Mouse (Mus musculus): ENCODE results near the gene Bean1. TPM values are rescaled to one million over a fixed set of nuclear protein-coding genes. Genes with fewer than 3 reads are reported as not detected.

Gene Bean1
- total RNA-seq (2021), result 10 to 100 TPM in 1 of 2 experiments, 1 to 10 TPM in 1; 9.5 to 11.2 TPM

GRCm38 (mm10) chr8:104170118-104171049, at the start of gene Bean1:
Bean1 (plus strand) TSS chr8:104170442.
- intact Hi-C loops (cut with DNase I), result no loop called here
- peak; percentile 40 to 60 for DNase-seq (ENCODE audit: low spot score in 2 of 2)

- intact Hi-C loops (cut with DNase I), result no loop called here
Measured at GRCm38 (mm10) chr8:104121640-104122416, 48.4 kb upstream of the Bean1 start.

GRCm38 (mm10) chr8:104123080-104123657, 47.1 kb upstream of the Bean1 start:
- intact Hi-C loops (cut with DNase I), result no loop called here

More at GRCm38 (mm10) chr8:104121640-104122416, 48.4 kb upstream of the Bean1 start:
- no peak for DNase-seq (ENCODE audit: low spot score in 2 of 2)

GRCm38 (mm10) chr8:104124534-104124933, 45.7 kb upstream of the Bean1 start:
- no peak for DNase-seq (ENCODE audit: low spot score in 2 of 2)
- intact Hi-C loops (cut with DNase I), result no loop called here

More at GRCm38 (mm10) chr8:104123080-104123657, 47.1 kb upstream of the Bean1 start:
- DNase-seq (ENCODE audit: low spot score in 2 of 2), result no peak

- DNase-seq (ENCODE audit: low spot score in 2 of 2), result peak; percentile 65 to 95
- intact Hi-C loops (cut with DNase I), result no loop called here
Measured at GRCm38 (mm10) chr8:104127160-104127883, 42.9 kb upstream of the Bean1 start.

- no peak for DNase-seq (ENCODE audit: low spot score in 2 of 2)
Measured at GRCm38 (mm10) chr8:104130916-104131315, 39.3 kb upstream of the Bean1 start.

GRCm38 (mm10) chr8:104131414-104131975, 38.7 kb upstream of the Bean1 start:
- intact Hi-C loops (cut with DNase I), result no loop called here
- peak in 1 of 2 experiments; percentile 15 for DNase-seq (ENCODE audit: low spot score in 2 of 2)

More at GRCm38 (mm10) chr8:104130916-104131315, 39.3 kb upstream of the Bean1 start:
- intact Hi-C loops (cut with DNase I), result no loop called here

GRCm38 (mm10) chr8:104134521-104134920, 35.7 kb upstream of the Bean1 start:
- no peak for DNase-seq (ENCODE audit: low spot score in 2 of 2)
- intact Hi-C loops (cut with DNase I), result no loop called here

- intact Hi-C loops (cut with DNase I), result no loop called here
- DNase-seq (ENCODE audit: low spot score in 2 of 2), result no peak
Measured at GRCm38 (mm10) chr8:104136277-104136676, 34.0 kb upstream of the Bean1 start.

- intact Hi-C loops (cut with DNase I), result no loop called here
- DNase-seq (ENCODE audit: low spot score in 2 of 2), result no peak
Measured at GRCm38 (mm10) chr8:104137636-104138035, 32.6 kb upstream of the Bean1 start.

- DNase-seq (ENCODE audit: low spot score in 2 of 2), result no peak
- intact Hi-C loops (cut with DNase I), result no loop called here
Measured at GRCm38 (mm10) chr8:104140611-104141010, 29.6 kb upstream of the Bean1 start.

- intact Hi-C loops (cut with DNase I), result no loop called here
- no peak for DNase-seq (ENCODE audit: low spot score in 2 of 2)
Measured at GRCm38 (mm10) chr8:104142415-104142814, 27.8 kb upstream of the Bean1 start.

- intact Hi-C loops (cut with DNase I), result no loop called here
- no peak for DNase-seq (ENCODE audit: low spot score in 2 of 2)
Measured at GRCm38 (mm10) chr8:104143379-104143778, 26.9 kb upstream of the Bean1 start.

GRCm38 (mm10) chr8:104144434-104145216, 25.6 kb upstream of the Bean1 start:
- intact Hi-C loops (cut with DNase I), result no loop called here
- DNase-seq (ENCODE audit: low spot score in 2 of 2), result no peak

GRCm38 (mm10) chr8:104145981-104146689, 24.1 kb upstream of the Bean1 start:
- intact Hi-C loops (cut with DNase I), result loop anchor here (1.0 to 2.0 kb wide), 2 partner anchors 47 to 74 kb away; no protein-coding TSS in a partner anchor
- DNase-seq (ENCODE audit: low spot score in 2 of 2), result peak; percentile 84 to 87

- DNase-seq (ENCODE audit: low spot score in 2 of 2), result no peak
- intact Hi-C loops (cut with DNase I), result loop anchor here (1.0 to 2.0 kb wide), 2 partner anchors 48 to 73 kb away; no protein-coding TSS in a partner anchor
Measured at GRCm38 (mm10) chr8:104146717-104147494, 23.3 kb upstream of the Bean1 start.

- intact Hi-C loops (cut with DNase I), result loop anchor here (2.0 kb wide), 1 partner anchor 49 kb away; no protein-coding TSS in a partner anchor
- no peak for DNase-seq (ENCODE audit: low spot score in 2 of 2)
Measured at GRCm38 (mm10) chr8:104147947-104148346, 22.3 kb upstream of the Bean1 start.
